Mouse (Mus musculus) urinary bladder, postnatal 4 days (tissue): ENCODE measurements around the gene Hhipl1.

Source experiments
- DNase-seq, 2 experiments: peaks; one replicate each; pipeline ENCODE4 v3.0.0; 2021 to 2022; ENCODE audit warnings: low spot score in 2 of 2

The Hhipl1 gene

GRCm38 (mm10) chr12:108363796-108364195 lies 57.7 kb downstream of the Hhipl1 start:
- DNase-seq: peak; percentile 71 to 84

GRCm38 (mm10) chr12:108365340-108365739 lies 59.3 kb downstream of the Hhipl1 start:
- DNase-seq: peak; percentile 78 to 80

- no peak for DNase-seq
These were observed 59.8 kb downstream of the Hhipl1 start for GRCm38 (mm10) chr12:108365868-108366267.

GRCm38 (mm10) chr12:108367909-108368308 lies 61.8 kb downstream of the Hhipl1 start:
- DNase-seq: no peak

- DNase-seq: no peak
These were observed 62.9 kb downstream of the Hhipl1 start for GRCm38 (mm10) chr12:108368921-108369320.

- DNase-seq: no peak
These were observed 64.7 kb downstream of the Hhipl1 start, which contains the start of gene Eml1 for GRCm38 (mm10) chr12:108370596-108371428. Eml1 (plus strand) TSS chr12:108370957.

- no peak for DNase-seq
These were observed 65.3 kb downstream of the Hhipl1 start for GRCm38 (mm10) chr12:108371429-108371765.

GRCm38 (mm10) chr12:108372241-108372640 lies 66.2 kb downstream of the Hhipl1 start:
- no peak for DNase-seq

- no peak for DNase-seq
These were observed 67.5 kb downstream of the Hhipl1 start for GRCm38 (mm10) chr12:108373611-108374010.

GRCm38 (mm10) chr12:108374689-108375088 lies 68.6 kb downstream of the Hhipl1 start:
- no peak for DNase-seq

- DNase-seq: no peak
These were observed 72.5 kb downstream of the Hhipl1 start for GRCm38 (mm10) chr12:108378379-108379133.
